Mouse (Mus musculus) C3H10T1/2 (cell line): ENCODE data around the gene Ppp4r3b. TPM values are rescaled to one million over a fixed set of nuclear protein-coding genes. Genes with fewer than 3 reads are reported as not detected.

Experiments used
- polyA plus RNA-seq, 2 experiments: library from polyadenylated mRNA; unstranded; fragments of >200 nt; fragmentation: generic; extraction: Trizol; gene quantifications; one replicate each; pipeline ENCODE4 v1.2.1; 2012; ENCODE audit warnings: missing spikeins in 2 of 2

Gene Ppp4r3b
- 1 to 10 TPM in 1 of 2 experiments, under 1 TPM in 1; 0.80 to 4.5 TPM for polyA plus RNA-seq

DNA sequence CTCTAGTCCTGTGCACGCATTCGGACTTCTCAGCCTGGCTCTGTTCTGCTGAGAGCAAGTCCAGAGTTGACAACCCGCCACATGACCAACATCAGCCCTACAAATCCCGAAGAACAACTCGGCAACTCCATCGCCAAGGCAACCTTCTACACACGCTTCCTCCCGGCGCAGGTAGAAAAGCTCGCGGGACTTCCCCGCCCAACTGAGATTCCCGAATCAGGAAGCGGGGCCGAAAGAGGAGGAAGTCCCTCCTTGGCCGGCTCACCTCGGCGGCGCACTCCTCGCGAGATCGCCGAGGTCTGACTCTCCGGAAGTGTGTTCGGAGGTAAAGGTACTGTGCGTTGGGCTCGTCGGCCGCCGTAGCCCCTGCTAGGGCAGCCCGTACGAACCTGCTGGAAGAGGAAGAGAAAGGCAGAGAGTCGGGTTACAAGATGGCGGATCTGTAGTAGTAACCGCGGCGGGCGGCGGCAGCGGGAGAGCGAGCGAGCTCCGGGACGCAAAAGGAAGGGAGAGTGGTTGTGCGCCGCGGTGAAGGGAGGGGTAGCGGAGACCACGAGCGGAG is at the start of gene Ppp4r3b:
Ppp4r3b (plus strand) TSS at position 328 of the 562 bp plus-strand sequence.

DNA sequence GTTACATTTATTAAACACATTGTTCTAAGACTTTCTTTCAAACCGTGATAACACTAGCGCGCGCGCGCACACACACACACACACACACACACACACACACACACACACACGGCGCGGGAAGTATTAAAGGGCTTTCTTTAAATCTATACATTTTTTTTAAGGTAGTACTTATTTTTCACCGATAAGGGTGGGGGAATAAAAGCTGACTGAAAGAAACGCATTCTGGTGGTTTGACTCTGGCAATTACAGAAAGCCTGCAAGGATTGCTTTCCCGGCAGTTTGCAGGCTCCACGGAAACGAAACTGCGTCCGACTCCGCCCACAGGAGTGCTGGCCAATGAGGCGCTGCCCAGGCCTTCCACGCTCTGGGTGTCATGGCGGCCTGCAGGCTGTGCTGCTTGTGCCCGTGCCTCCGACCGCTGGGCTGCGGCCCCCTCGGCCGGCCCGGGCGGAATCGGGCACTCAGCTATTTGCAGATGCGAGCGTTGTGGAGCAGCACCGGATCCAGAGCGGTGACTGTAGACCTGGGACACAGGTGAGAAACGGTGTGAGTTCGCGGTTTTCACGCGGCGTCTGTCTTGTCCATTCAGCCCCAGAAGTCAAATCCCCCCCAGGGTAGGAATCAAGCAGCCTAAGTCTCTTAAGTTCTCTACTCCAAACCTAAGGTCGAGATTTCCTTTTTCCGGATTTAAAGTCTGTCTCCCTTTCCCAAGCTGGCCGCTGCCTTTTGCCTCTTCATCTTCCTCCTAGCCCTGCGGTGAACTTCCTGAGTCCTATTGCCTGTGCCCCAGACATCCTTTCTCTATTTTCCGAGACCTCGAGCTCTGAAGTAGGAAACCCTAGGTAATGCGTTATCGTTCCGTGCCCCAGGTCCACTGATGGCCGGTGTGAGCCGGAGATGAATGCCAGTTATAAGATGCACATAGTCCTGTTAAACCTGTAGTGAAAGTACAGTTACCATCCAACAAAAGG is 42.0 kb upstream of the Ppp4r3b start, which contains the start of gene Pnpt1:
Pnpt1 (plus strand) TSS at position 360 of the 971 bp plus-strand sequence.

GRCm38 (mm10) chr11:29246883-29247650 is 74.4 kb downstream of the Ppp4r3b start, which contains the start of gene Cfap36:
Gene Cfap36, minus strand, starts transcription at chr11:29247409.

Other genes with a start within 250 kb of the Ppp4r3b start
- 1 to 10 TPM in 1 of 2 experiments, under 1 TPM in 1; 0.42 to 3.8 TPM for gene Pnpt1, start 42.1 kb upstream of the Ppp4r3b start, polyA plus RNA-seq
- gene Cfap36, start 74.5 kb downstream of the Ppp4r3b start, polyA plus RNA-seq, result 10 to 100 TPM in 1 of 2 experiments, 1 to 10 TPM in 1; 1.7 to 26.3 TPM
- gene Ccdc88a, start 200.8 kb downstream of the Ppp4r3b start, polyA plus RNA-seq, result 1 to 10 TPM in 1 of 2 experiments, under 1 TPM in 1; 0.40 to 3.0 TPM